Mouse (Mus musculus) stomach, embryonic 15.5 days (tissue): ENCODE results near the gene Plk5. TPM values are rescaled to one million over a fixed set of nuclear protein-coding genes. Genes with fewer than 3 reads are reported as not detected.

ENCODE experiments used
- ATAC-seq: fragments of 200-750 bp; cut with Nextera tagmentation; 2 replicates; pipeline ENCODE4 v1.8.0; 2017; ENCODE audit warnings: low read depth, moderate number of reproducible peaks, moderate TSS enrichment; ENCODE audit not compliant: insufficient read depth, low FRiP score
- H3K27ac ChIP-seq: fragments of 300-500 bp; sonication (generic); 2 replicates; pipeline ENCODE4 v1.5.1; 2015; ENCODE audit warnings: mild to moderate bottlenecking, inconsistent platforms
- H3K27me3 ChIP-seq: fragments of 300-500 bp; sonication (generic); replicated peaks from 2 replicates; pipeline ENCODE4 v1.6.1; 2015; ENCODE audit warnings: inconsistent platforms
- H3K36me3 ChIP-seq: fragments of 300-500 bp; sonication (generic); 2 replicates; pipeline ENCODE4 v1.6.1; 2015; ENCODE audit warnings: inconsistent platforms
- H3K4me1 ChIP-seq: fragments of 300-500 bp; sonication (generic); 2 replicates; pipeline ENCODE4 v1.6.1; 2015; ENCODE audit warnings: inconsistent platforms
- H3K4me2 ChIP-seq: fragments of 300-500 bp; sonication (generic); 2 replicates; pipeline ENCODE4 v1.6.1; 2015; ENCODE audit warnings: mild to moderate bottlenecking, inconsistent platforms
- H3K4me3 ChIP-seq: fragments of 300-500 bp; sonication (generic); replicated peaks from 2 replicates; pipeline ENCODE4 v1.5.1; 2015; ENCODE audit warnings: inconsistent platforms
- H3K9ac ChIP-seq: fragments of 300-500 bp; sonication (generic); 2 replicates; pipeline ENCODE4 v1.6.1; 2015; ENCODE audit warnings: inconsistent platforms
- H3K9me3 ChIP-seq: fragments of 300-500 bp; sonication (generic); 2 replicates; pipeline ENCODE4 v1.6.1; 2016; ENCODE audit warnings: inconsistent platforms
- WGBS: fragments of 180-500 bp; shearing (Covaris S2); methylation state at CpG from one replicate; pipeline ENCODE4 v1.1.7; 2015; 5-methylcytosine and 5-hydroxymethylcytosine counted together
- polyA plus RNA-seq: library from polyadenylated mRNA; unstranded; fragments of >200 nt; fragmentation: Nextera tagmentation; extraction: Ambion mirVana; gene quantifications from 2 replicates; pipeline ENCODE4 v1.2.1, GENCODE M21; 2015

The Plk5 gene
- polyA plus RNA-seq, 1 experiment from 2014 or later = 0.30 TPM

DNA sequence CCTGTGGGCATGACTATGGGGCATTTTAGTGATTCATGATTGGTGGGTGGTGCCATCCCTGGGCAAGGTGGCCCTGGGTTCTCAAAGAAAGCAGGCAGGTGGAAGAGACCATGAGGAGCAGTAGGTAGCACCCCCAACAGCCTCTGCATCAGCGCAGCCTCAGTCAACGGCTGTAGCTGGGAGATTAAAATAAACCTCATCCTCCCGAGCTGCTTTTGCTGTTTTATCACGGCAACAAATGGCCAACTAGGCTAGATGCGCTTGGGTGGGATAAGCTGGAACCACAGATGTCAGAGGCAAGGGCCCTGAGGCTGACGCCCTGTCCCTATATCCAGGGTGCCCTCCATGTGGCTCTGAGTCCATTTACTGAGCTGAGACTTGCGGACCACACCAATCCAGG lies 28.4 kb downstream of the Plk5 start:
- Histone ChIP-seq H3K36me3 (peaks cover 22% of the 10 kb centered on the region), H3K9ac (0 out of 2 replicates have a peak overlapping the region, but pooled peaks have one; percentile 9), H3K9me3 (no peaks in the 10 kb centered on the region), H3K27me3 (no peaks in the 10 kb centered on the region), H3K4me2 (peak overlapping the region; percentile 88), H3K4me3 (peak overlapping the region; percentile 87), H3K4me1 (peaks cover 31% of the 10 kb centered on the region), H3K27ac (no peak overlapping the region)
- 68% methylated on average over 7 of the region's 7 CpGs for WGBS
- ATAC-seq = no peak

DNA sequence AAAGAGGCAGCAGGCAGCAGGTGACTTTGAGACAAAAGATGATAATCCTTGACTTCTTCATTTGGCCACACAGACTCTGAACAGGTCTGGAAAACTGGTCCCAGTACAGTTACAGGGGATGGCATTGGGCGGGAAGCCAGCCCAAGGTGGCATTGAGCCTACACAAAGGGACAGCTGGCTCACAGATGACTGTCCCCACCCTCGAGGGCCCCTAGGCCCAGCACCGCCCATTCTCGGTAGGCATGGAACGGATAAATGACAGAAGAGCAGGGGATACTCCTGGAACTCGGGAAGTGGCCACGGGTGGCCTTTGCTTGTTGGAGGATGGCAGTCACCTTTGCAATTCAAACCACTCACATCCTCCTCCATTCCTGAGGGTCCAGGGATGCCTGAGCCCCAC lies 29.1 kb downstream of the Plk5 start:
- no peaks in the 10 kb centered on the region for H3K9me3 ChIP-seq
- no peak for ATAC-seq

DNA sequence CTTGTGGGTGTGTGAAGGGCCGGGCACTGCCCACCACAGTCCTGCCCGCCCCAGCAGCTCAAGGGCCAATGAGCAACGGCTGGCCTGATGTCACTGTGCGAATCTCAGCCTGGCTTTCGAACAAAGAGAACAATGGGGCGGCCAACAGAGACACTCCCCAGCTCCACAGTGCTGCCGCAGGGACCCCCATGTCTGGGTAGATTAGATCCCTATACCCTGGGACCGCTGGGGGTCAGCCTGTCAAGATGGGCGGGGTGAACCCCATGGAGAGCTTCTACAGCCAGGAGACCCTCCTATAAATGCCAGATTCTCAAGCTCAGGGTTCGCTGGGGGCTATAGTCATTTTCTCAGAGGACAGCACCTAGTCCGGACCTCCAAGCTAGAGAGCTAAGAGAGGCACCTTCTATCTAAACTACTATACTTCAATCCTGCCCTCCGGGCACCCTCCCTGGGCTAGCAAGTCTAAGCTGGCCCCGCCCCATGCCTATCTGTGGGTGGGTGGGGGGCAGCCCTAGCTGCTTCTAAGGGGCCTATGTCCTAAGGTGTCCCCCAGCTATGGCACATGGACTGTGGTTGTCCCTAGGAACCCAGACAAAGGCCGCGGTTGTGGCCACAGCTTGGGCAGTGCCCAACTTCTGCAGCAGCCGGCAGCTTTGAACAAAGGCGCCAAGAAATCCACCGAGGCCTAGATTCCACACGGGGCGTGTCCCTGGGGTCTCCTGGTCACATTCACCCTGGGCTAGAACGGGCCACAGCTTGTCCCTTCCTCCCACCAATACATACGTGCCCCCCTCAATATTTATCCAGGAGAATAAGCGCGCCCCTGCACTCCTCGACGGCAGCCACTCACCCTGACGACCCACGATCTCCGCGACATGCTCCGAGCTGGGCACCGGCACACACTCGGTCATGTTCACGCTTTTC lies 29.8 kb downstream of the Plk5 start:
- Histone ChIP-seq H3K27me3 (no peaks in the 10 kb centered on the region), H3K9me3 (no peaks in the 10 kb centered on the region), H3K9ac (peak overlapping the region; percentile 91), H3K4me1 (peaks cover 35% of the 10 kb centered on the region), H3K27ac (peak overlapping the region; percentile 77), H3K4me3 (peak overlapping the region; percentile 87), H3K4me2 (peak overlapping the region; percentile 88), H3K36me3 (peaks cover 19% of the 10 kb centered on the region)
- 3% methylated on average over 34 of the region's 34 CpGs for WGBS
- ATAC-seq = peak; percentile 36

More for the DNA sequence above, 29.1 kb downstream of the Plk5 start:
- Histone ChIP-seq H3K36me3 (peaks cover 19% of the 10 kb centered on the region), H3K27ac (no peak overlapping the region), H3K9ac (peak overlapping the region; percentile 91), H3K4me3 (peak overlapping the region; percentile 87), H3K4me1 (peaks cover 31% of the 10 kb centered on the region), H3K4me2 (peak overlapping the region; percentile 88), H3K27me3 (no peaks in the 10 kb centered on the region)
- 24% methylated on average over 7 of the region's 7 CpGs for WGBS

DNA sequence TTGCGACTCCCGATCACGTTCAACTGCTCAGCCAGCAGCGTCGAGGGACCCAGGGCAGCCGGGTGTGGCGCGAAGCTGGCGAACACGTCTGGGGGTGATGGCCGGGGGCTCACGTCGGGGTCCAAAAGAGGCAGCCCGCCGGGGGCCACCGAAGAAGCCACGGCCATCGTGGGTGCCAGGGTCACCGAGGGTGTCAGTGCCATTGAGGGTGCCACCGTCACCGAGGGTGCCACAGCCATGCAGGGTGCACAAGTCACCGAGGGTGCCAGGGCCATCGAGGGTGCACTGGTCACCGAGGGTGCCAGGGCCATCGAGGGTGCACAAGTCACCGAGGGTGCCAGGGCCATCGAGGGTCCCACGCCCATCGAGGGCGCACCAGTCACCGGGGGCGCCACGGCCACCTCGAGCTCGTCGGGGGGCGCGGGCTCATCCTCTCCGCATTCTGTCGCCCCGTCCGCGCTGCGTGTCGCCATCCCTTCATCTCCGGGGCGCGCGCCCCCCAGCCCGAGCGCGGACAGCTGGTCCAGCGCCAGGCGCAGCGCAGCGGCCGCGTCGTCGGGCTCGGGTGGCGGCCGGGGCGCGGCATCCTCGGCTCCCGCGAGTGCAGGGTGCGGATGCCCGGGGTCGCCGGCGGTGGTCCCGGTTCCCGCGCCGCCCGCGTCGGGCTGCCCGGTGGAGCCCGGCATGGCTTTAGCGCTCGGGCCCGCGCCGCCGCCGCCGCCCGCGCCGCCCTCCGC lies 30.6 kb downstream of the Plk5 start:
- Histone ChIP-seq H3K36me3 (peaks cover 15% of the 10 kb centered on the region), H3K4me1 (peaks cover 35% of the 10 kb centered on the region), H3K9me3 (no peaks in the 10 kb centered on the region), H3K9ac (peak overlapping the region; percentile 91), H3K27ac (peak overlapping the region; percentile 77), H3K4me3 (peak overlapping the region; percentile 87), H3K27me3 (no peaks in the 10 kb centered on the region), H3K4me2 (peak overlapping the region; percentile 88)
- no peak for ATAC-seq
- WGBS = under 1% methylated on average over 87 of the region's 94 CpGs

DNA sequence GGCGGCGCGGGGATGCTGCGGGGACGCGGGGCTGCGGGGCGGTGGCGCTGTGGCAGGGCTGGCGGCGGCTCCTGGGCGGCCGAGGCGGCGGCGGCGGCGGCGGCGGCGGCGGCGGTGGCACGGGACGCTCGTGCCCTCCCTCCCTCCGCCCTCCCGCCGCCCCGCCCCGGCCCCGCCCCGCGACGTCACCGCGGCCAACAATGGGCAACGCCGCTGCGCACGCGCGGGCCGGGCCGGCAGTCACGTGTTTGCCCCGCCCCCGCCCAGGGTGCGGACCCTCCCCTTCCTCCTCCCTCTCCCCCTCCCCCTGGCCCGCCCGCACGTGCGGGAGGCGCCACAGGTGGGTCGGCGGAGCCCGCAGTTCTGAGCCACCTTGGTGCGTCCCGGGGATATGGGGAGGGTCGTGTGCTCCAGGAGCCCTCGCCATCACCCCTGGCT lies 31.3 kb downstream of the Plk5 start, which contains the start of gene Mex3d:
TSS of gene Mex3d (minus strand) at position 138 of the 438 bp plus-strand sequence.
- Histone ChIP-seq H3K27ac (peak within 1 kb of the TSS; percentile 77), H3K4me2 (peak within 1 kb of the TSS; percentile 88), H3K9ac (peak within 1 kb of the TSS; percentile 91), H3K36me3 (peaks cover 15% of the 10 kb centered on the region), H3K9me3 (no peaks in the 10 kb centered on the region), H3K4me3 (peak within 1 kb of the TSS; percentile 87), H3K27me3 (no peaks in the 10 kb centered on the region), H3K4me1 (peaks cover 35% of the 10 kb centered on the region)
- 0% methylated on average over 12 of the region's 61 CpGs for WGBS
- ATAC-seq = peak; percentile 43

DNA sequence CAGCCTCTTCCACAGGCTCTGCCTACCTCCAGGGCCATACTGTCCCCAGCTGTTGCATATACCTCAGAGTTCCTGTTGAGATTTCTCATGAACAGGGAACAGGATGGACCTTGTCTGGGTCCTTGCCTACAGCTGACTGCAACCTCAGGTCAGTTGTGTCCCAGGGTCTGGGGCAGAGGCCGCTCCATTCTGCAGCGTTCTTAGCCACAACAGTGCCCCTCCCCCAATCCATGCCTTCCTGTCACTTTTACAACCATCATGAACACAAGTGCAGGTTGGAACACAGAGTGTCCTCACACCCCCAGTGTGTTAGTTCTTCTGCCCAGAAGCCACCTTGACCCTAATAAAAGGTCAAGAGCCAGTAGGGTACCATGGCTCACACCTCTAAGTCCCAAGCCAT lies 32.5 kb downstream of the Plk5 start:
- H3K27ac ChIP-seq = peak overlapping the region; percentile 7; the same call in 1 of the 2 replicates

DNA sequence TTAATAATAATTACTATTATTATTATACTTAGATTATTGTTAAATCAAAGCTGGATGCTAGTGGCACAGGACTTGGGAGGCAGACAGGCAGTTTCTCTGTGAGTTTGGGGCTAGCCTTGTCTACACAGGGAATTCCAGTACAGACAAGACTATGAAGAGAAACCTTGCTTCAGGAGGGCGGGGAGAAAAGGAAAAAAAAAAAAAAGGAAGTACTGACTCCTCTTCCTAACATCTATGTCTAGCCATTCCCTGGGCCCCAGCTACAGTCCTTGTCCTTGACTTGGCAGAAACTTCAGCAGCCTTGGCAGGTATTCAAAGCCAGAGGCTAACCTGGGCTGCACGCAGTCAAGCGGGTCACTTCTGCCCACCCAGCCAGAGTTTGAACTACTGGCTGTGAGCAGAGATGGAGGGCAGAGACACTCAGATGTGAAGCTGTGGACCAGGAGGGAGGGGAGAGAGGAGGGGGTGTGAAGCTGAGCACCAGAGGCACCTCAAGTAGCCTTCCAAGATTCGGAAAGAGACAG lies 33.0 kb downstream of the Plk5 start:
- H3K36me3 ChIP-seq = peaks cover 30% of the 10 kb centered on the region
- H3K4me3 ChIP-seq = no peak overlapping the region
- no peak overlapping the region for H3K27ac ChIP-seq
- no peaks in the 10 kb centered on the region for H3K9me3 ChIP-seq
- no peaks in the 10 kb centered on the region for H3K27me3 ChIP-seq
- ATAC-seq = no peak
- 68% methylated on average over 4 of the region's 4 CpGs for WGBS
- no peak overlapping the region for H3K4me2 ChIP-seq
- H3K4me1 ChIP-seq = peaks cover 28% of the 10 kb centered on the region
- H3K9ac ChIP-seq = no peak overlapping the region

More for the DNA sequence above, 32.5 kb downstream of the Plk5 start:
- Histone ChIP-seq H3K4me2 (peak overlapping the region; percentile 88; the same call in 1 of the 2 replicates), H3K4me3 (0 out of 2 replicates have a peak overlapping the region, but pooled peaks have one; percentile 87), H3K36me3 (peaks cover 25% of the 10 kb centered on the region), H3K9ac (no peak overlapping the region), H3K4me1 (peaks cover 31% of the 10 kb centered on the region), H3K27me3 (no peaks in the 10 kb centered on the region), H3K9me3 (no peaks in the 10 kb centered on the region)
- no peak for ATAC-seq
- WGBS = 25% methylated on average over 2 of the region's 2 CpGs

DNA sequence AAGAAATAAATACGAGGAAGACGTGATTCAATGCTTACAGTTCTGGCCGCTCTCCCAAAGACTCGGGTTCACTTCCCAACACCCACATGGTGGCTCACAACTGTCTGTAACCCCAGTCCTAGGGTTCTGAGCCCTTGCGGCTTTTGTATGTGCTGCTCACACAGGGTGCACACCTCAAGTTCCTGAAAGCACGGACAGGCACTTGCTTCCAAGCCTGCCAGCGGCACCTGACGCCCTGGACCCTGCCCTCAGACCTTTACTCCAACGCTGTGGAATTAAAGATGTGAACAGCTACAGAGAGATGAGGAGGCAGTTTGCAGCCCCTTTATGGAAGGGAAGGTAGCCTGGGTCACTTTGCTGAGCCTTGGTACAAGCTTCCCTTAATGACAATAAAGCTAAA lies 34.4 kb downstream of the Plk5 start:
- H3K4me3 ChIP-seq = no peak overlapping the region
- no peak for ATAC-seq
- peaks cover 14% of the 10 kb centered on the region for H3K4me1 ChIP-seq
- no peak overlapping the region for H3K4me2 ChIP-seq
- H3K27me3 ChIP-seq = no peaks in the 10 kb centered on the region
- WGBS = 71% methylated on average over 9 of the region's 9 CpGs
- no peak overlapping the region for H3K27ac ChIP-seq
- H3K9ac ChIP-seq = no peak overlapping the region
- peaks cover 43% of the 10 kb centered on the region for H3K36me3 ChIP-seq
- H3K9me3 ChIP-seq = no peaks in the 10 kb centered on the region

DNA sequence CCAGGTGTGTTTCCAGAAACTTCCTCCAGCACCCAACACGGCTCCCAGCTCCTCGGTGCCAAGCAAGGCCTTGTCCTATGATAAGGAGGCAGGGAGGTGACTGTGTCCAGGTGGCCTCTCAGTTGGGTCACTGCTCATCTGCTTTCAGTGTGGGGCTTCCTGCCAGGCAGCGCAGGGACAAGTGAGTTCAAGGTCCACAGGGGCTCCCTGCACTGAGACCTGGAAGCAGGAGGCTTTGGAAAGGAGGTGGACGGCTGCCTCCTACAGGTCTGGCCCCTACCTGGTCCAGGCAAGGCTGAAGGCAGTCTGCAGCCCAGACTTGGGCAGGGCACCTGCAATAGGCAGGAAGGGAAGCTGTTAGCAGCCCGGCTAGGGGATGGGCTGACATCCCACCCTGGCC lies 36.4 kb downstream of the Plk5 start:
- H3K9ac ChIP-seq = no peak overlapping the region
- H3K9me3 ChIP-seq = no peaks in the 10 kb centered on the region
- peaks cover 20% of the 10 kb centered on the region for H3K4me1 ChIP-seq
- H3K4me2 ChIP-seq = no peak overlapping the region
- no peak overlapping the region for H3K27ac ChIP-seq
- H3K36me3 ChIP-seq = peaks cover 44% of the 10 kb centered on the region
- H3K27me3 ChIP-seq = no peaks in the 10 kb centered on the region
- no peak for ATAC-seq
- 93% methylated on average over 5 of the region's 5 CpGs for WGBS
- no peak overlapping the region for H3K4me3 ChIP-seq

DNA sequence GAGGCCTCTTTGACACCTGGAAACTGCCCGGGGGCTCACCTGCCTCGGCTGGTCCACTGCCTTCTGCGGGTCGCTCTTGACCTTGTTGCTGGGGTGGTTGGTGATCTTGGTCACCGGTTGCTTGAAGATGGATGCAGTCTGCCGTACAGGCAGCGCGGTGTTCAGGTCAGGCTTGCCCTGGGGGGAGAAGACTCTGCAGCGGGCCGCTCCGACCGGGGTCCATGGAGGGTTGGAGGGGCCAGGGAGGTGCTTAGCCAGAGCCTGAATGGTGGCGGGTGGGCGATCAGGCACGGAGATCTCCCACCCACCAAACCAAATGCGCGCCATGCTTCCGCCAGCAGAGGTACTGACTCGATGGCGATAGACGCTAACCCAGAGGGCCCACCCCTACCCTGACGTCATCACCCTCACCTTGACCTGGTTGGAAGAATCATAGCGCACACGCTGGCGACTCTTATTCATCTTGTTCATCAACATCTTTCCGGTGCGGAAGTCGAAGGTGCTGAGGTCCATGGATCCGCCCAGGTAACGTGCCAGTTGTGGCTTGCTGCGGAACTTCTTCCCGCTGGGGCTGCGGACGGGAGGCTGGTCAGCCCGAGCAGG lies 38.9 kb downstream of the Plk5 start:
- peaks cover 16% of the 10 kb centered on the region for H3K4me1 ChIP-seq
- H3K9ac ChIP-seq = no peak overlapping the region
- H3K36me3 ChIP-seq = peaks cover 44% of the 10 kb centered on the region
- no peaks in the 10 kb centered on the region for H3K9me3 ChIP-seq
- no peak overlapping the region for H3K4me2 ChIP-seq
- H3K27me3 ChIP-seq = no peaks in the 10 kb centered on the region
- no peak overlapping the region for H3K4me3 ChIP-seq
- no peak for ATAC-seq
- no peak overlapping the region for H3K27ac ChIP-seq
- 95% methylated on average over 35 of the region's 35 CpGs for WGBS

DNA sequence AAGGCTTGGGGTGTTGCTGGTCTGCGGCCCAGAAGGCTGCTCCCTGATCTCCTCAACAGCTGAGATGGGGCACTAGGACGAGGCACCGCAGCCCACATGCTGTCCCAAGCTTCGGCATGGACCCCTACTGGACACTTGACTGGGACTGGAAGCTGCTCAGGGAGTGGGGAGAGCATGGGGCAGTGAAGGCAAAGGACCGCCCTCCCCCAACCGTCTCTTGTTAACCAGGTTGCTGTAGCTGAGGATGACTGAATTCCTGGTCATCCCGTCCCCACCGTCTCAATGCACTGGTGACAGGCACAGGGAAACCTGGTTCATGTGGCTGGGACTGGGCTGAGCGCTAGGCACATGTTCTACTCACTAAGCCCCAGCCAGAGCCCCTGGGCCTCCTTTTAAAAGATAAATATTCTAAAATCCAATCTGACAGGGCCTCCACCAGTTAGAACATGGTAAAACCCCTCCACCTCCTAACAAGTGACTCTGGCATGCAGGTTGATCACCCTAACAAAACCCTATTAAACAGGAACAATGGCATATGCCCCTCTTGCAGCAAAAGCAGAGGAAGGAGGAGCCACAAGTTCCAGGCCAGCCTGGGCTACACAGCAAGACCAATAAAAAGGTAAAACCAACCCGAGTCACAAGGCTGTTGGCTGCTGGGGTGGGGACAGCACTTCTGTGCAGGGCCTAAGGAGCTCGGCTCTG lies 40.7 kb downstream of the Plk5 start:
- H3K4me2 ChIP-seq = peak overlapping the region; percentile 90
- peaks cover 21% of the 10 kb centered on the region for H3K4me1 ChIP-seq
- 0 out of 2 replicates have a peak overlapping the region, but pooled peaks have one; percentile 100 for H3K27ac ChIP-seq
- H3K27me3 ChIP-seq = no peaks in the 10 kb centered on the region
- H3K9ac ChIP-seq = peak overlapping the region; percentile 26; the same call in 1 of the 2 replicates
- ATAC-seq = no peak
- H3K9me3 ChIP-seq = no peaks in the 10 kb centered on the region
- peak overlapping the region; percentile 81; the same call in 1 of the 2 replicates for H3K4me3 ChIP-seq
- 82% methylated on average over 11 of the region's 11 CpGs for WGBS
- H3K36me3 ChIP-seq = peaks cover 40% of the 10 kb centered on the region
